Mouse (Mus musculus) left cerebral cortex, postnatal 14 days (tissue): Measurements from ENCODE around the gene Nes. TPM values are rescaled to one million over a fixed set of nuclear protein-coding genes. Genes with fewer than 3 reads are reported as not detected.

ENCODE experiments used
- DNase-seq, 2 experiments: peaks; one replicate each; pipeline ENCODE4 v3.0.0; 2021 to 2022; ENCODE audit warnings: low spot score in 2 of 2, mixed read lengths in 1 of 2
- intact Hi-C: fragments of 180-260 bp; cut with DNase I; formaldehyde crosslinking; loops from one replicate; pipeline ENCODE4 v1.15.1; 2025
- total RNA-seq, 2 experiments: library from RNA; stranded (reverse); gene quantifications; 2 replicates each; pipeline ENCODE4 v1.2.3; 2021

Nes gene
- total RNA-seq, 2 experiments from 2014 or later = 10.1 to 10.4 TPM

DNA sequence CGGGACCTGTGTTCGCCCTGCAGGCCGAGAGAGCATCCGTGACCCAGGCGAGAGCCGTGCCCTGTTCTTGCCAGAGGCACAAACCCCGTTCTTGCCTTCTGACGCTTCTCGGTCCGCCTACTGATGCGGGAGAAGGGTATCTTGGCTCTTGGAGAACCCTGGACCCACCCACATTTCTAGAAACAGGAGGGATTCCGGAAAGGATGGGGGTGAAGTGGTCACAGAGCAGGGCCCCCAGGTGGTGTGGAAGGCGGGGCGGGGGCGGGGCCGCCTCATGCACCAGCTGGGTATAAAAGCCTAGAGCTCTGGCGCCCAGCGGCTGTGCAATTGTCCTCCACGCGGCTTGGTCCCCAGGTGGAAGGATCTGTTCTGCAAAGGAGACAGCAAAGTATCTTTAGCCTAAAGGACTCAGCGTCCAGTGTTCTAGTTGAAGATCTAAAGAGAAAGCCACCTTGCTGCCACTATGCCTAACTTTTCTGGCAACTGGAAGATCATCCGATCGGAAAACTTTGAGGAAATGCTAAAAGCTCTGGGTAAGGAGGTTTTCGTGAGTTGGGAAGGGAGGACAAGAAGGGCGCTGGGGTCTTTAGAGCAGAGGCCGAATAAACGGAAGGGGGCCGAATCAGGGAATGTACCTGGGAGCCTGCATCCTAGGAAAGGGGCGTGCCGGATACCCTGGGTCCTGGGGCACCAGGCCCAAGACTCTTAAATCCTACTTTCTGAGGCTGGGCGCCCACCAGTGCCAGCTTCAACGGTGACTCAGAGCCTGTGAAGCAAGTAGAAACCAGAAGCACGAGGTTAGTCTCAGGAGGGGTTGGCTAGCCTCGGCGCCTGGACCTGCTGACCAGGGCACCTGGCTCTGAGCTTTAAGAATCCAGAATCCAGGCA is 22.3 kb upstream of the Nes start, which contains the start of gene Crabp2:
Gene Crabp2 (plus strand): TSS at position 289 of the 888 bp plus-strand sequence.
- intact Hi-C loops = no loop called here
- DNase-seq = no peak

DNA sequence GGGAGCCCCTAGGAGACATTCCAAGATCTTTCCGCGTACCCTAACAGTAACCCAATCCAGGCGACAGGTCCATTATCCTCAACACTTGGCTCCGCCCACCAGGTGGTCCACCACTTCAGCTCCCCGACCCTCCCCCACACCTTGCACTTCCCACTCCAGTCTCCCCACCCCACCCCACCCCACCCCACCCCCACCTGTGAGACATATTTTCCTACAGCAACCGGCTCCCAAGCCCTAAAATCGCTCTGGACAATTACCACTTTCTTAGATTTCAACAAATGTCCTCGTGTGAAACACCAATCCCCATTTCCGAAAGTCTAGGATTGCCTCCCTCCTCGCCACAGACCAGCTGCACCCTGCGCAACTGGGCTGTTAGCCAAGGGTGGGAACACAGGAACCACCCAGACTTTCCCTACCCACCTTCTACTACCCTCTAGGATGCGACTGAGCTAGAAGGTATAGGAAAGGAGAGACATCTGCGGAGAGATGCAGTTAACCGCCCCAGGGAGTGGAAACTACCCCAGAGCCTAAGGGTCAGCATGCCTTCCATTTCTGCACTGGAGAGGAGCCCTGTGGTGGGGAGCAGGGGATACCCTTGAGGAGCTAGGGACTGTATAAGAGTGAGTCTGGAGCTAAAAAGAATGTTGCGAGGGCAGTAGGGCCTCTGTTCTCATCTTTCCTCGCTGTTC is 21.5 kb upstream of the Nes start:
- no peak for DNase-seq
- intact Hi-C loops = no loop called here

DNA sequence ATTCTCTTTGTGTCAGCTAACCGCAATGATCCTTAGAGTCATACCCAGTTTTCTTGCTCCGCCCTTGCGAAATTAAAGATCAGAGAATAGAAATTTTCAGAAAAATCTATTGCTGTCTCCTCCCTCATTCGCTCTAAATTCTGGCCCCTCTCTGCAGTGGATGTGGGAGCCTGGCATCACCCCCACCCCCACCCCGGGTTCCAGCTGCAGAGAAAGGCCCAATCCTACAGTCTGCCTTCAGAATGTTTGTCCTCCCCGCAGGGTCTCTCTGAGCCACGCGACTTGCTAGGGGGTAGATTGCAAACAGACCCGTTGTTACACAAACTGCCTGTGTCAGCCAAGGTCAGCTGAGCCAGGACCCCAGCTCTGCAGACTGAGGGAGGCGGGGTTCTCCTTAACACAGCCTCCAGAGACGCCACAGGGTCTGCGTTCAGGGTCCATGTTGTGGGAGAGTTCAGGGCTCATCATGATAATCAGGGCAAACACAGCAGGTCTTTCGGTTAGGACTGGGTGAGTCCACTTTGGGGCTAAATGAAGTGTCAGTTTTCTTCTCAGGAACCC is 20.8 kb upstream of the Nes start:
- intact Hi-C loops = no loop called here
- DNase-seq = no peak

DNA sequence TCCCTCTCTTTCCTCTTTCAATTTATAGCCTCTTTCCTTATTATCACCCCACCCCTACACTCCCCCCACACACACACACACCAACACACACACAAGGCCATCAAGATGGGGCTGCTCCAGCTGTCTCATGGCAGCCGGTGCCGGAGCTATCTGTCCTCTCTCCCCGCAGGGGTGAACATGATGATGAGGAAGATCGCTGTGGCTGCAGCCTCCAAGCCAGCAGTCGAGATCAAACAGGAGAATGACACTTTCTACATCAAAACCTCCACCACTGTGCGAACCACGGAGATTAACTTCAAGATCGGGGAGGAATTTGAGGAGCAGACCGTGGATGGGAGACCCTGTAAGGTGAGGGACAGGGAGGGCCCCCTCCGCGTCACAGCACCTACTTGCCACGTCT is 18.9 kb upstream of the Nes start:
- no peak for DNase-seq
- intact Hi-C loops = no loop called here

DNA sequence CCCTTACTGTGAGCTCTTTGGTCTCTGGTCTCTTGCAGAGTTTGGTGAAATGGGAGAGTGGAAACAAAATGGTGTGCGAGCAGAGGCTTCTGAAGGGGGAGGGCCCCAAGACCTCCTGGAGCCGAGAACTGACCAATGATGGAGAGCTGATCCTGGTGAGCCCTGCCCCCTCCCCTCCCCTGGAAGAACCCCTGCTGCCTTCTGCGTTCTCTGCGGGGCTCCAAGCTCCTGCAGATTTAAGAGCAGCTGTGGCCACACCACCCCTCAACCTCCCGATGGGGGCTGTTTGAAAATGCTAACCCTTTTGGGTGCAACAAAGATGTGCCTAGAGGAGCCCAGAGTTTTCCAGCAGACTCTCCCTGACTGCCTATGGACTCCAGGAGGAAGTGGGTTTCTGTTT is 18.4 kb upstream of the Nes start:
- no peak for DNase-seq
- intact Hi-C loops = no loop called here

DNA sequence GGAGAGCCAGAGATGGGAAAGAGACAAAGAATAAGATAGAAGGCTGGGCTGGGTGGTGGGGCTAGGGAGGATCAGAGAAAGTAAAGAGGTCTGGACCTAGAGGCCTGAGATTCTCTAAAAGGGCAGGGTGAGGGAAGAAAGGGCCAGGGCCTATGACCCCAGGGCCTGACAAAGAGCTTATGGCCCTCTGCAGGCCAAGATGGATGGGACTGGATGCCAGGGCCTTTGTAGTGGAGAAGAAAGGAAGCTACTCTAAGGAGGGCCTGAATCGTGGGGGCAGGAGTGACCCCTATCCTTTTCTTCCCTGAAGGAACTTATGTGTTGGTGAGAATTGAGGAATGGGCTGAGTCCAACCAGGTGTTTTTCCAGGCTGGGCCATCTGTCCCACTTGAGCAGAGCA is 12.8 kb upstream of the Nes start:
- intact Hi-C loops = no loop called here

DNA sequence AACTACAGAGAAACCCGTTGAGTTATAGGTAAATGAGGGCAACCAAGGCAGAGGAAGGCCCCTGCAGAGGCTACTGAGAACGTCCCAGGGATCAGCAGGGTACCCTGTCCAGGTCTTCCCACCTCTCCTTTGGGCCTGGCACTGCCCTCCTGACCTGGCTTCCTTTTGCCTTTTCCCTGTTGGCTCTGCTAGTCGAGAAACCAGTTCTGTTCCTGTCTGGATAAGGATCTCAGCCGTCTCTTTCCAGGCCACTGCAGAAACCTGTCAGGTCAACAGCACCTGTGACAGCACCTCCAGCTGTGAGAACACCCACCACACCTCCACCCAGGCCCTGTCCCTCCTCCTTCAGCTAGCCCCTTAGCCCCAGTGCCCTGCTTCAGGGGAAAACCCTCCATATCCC is 12.4 kb upstream of the Nes start:
- intact Hi-C loops = no loop called here
- DNase-seq = no peak

More for the DNA sequence above, 12.8 kb upstream of the Nes start:
- DNase-seq = no peak

DNA sequence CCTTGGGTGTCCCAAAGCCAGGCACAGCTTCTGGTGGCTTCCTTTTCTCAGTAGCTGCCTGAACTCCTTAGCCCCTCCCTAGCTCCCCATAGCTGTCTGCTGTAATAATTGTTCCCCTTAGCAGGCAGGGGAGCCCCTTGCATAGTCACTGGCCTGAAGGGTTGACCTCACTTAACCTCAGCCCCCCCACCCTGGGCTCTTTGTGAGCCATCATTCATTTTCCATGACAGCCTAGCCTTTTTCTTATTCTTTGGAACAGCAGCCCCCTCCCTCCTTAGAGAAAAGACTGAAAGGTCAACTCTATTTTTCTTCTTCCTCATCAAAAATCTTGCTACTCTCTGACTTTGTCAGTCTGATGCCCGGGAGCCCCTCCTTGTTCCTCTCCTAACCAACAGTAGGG is 11.9 kb upstream of the Nes start:
- no peak for DNase-seq

DNA sequence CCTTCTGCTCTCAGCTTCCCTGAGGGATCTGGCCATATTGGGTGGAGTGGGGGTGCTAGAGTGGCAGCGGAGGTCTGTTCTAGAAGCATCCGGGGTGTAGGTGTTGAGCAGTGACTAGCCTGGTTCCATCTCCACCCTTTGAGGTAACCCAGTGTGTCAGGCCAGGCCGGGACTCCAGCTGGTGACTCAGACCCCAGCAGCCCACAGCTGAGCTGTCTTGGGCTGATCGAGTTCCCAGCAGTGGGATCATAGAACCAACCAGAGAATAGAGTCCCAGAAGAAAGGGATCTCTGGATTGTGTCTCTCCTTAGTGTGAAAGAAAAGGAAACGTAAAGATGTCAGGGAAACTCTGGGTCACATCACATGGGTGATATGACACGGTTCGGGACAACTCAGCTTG is 11.5 kb upstream of the Nes start:
- intact Hi-C loops = no loop called here
- DNase-seq = no peak

More for the DNA sequence above, 11.9 kb upstream of the Nes start:
- intact Hi-C loops = no loop called here

DNA sequence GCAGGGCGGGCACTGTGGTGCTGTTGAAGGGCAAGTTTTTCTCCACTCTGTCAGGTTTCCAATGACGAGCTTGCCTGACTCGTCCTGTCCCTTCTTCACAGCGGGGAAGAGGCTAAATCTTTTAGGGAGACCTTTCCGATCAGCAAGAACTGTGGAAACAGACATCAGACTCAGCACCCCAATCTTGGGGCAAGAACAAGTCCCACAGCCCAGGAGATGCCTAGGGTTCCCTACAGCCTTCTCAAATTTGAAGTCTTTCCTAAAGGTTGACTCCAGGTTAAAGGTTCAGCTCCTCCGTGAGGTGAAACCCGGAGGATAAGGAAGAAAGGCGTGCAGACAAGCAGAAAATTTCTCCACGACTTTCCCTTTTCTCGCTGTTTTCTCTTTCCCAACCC is 10.7 kb upstream of the Nes start:
- DNase-seq = no peak
- intact Hi-C loops = loop anchor here (2.0 kb wide), 1 partner anchor 25 kb away; no protein-coding TSS in a partner anchor

DNA sequence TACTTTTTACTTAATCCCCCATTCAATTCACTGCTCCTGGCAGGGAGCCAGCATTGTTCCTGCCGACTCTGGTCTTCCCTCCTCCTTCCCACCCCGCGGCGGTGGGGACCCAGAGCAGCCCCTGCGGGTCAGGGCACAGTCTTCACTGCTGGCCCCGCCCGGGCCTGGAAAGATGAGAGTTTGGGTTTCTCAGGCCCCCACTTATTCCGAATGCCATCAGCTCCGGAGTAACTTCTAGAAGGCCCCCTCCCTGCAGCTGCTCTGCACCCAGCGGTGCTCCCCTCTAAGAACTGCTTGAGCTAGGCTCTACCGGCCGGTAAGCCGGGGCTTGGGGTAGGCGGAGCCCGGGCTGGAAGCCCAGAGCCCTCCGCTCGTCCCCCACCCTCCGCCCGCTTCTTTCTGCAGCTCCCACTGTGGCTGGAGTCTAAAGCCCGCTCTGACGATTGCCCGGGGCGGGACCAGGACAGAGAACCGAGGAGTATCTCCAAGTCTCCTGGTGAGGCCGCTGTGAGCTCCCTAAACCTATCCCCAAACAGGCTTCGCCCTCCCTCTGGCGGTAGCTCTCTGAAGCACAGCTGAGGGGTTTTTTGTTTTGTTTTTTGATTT is 10.2 kb upstream of the Nes start:
- intact Hi-C loops = loop anchor here (2.0 kb wide), 1 partner anchor 26 kb away; no protein-coding TSS in a partner anchor
- DNase-seq = peak; percentile 82 to 88

DNA sequence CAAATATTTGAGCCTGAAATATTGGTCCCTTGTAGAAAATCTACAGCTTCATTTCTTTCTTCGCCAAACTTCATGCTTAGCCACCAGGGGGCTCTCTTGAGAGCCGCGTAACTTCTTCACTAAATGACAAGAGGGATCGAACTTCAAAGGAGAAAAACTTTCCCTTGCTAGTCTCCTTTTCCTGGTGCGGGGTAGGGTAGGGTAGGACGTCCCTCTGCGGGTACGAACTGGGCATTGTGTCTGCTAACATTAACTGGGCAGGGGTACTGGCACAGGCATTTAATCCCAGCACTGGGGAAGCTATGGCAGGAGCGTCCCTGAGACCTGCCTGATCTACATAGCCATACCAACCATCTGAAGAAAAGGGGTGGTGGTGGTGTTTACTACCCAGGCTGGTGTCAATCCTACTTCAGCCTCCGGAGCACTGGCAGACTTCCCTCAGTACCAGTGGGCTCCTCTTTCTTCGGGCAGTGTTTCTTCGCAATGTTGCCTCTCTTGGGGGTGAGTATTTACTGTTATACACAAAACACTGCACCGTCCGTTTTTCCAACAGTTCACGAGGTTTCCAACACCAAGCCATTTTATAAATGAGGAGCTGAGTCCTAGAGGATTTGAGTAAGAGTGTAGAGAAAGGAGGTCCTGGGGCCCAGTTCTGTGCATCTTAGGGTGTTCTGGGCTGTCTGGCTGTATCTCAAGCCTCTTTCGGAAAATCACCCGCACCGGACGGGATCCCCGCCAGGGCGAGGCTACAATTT is 517 bp upstream of the Nes start:
- peak in 1 of 2 experiments; percentile 73 for DNase-seq
- intact Hi-C loops = loop anchor here (2.0 to 5.0 kb wide), 2 partner anchors 16 to 102 kb away; no protein-coding TSS in a partner anchor

DNA sequence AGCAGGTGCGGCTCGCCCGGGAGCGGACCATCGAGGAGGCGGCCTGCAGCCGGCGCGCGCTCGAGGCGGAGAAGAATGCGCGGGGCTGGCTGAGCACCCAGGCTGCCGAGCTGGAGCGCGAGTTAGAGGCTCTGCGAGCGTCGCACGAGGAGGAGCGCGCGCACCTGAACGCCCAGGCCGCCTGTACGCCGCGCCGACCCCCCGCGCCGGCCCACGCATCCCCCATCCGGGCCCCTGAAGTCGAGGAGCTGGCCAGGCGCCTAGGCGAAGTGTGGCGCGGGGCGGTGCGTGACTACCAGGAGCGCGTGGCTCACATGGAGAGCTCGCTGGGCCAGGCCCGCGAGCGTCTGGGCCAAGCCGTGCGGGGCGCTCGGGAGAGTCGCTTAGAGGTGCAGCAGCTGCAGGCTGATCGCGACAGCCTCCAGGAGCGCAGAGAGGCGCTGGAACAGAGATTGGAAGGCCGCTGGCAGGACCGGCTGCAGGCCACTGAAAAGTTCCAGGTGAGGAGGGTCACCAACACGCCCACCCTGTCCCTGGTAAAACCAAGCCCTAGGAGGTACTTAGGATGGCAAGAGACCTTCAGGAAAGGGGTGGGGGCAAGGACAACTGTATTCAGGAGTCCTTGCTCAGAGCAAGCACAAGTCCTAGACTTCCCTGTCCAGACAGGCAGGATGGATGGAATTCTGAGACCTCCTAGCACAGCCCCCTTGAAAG is 768 bp downstream of the Nes start:
- DNase-seq = no peak
- intact Hi-C loops = loop anchor here (2.0 to 5.0 kb wide), 2 partner anchors 15 to 101 kb away; no protein-coding TSS in a partner anchor

DNA sequence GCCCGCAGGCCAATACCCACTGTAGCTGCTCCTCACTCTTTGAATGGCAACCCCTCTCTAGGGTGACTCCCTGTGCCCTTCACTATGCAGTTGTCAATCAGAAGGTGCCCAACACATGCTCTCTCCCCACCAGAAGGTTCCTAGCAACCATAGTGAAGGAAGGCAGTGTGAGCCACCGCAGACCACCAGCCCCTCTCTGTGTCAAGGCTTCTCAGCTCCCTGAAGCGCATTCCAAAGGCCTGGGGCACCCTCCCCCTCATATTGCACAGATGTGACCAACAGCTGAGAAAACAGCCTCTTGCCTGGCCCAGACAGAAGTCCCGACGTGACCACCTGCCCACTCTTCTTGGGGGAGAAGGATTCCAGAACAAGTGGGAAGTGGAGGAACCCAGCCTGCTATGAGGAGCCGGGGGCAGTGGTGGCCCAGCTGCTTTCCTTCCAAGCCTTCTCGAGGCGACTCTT is 1.4 kb downstream of the Nes start:
- DNase-seq = no peak
- intact Hi-C loops = loop anchor here (5.0 kb wide), 1 partner anchor 100 kb away; no protein-coding TSS in a partner anchor

DNA sequence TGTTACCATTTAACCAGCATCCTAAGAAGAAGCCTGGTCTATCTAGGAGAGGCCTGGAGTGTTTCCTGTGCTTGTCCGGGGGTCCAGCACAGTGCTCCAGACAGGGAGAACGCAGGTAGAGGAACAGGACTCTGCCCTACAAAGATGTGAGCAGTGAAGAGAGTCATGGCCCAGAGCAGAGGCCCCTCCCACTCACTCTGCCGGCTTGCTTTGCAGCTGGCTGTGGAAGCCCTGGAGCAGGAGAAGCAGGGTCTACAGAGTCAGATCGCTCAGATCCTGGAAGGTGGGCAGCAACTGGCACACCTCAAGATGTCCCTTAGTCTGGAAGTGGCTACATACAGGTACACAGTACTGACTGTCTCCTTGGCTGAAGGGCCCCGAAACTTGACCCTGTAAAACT is 1.9 kb downstream of the Nes start:
- intact Hi-C loops = loop anchor here (5.0 kb wide), 1 partner anchor 100 kb away; no protein-coding TSS in a partner anchor
- no peak for DNase-seq

DNA sequence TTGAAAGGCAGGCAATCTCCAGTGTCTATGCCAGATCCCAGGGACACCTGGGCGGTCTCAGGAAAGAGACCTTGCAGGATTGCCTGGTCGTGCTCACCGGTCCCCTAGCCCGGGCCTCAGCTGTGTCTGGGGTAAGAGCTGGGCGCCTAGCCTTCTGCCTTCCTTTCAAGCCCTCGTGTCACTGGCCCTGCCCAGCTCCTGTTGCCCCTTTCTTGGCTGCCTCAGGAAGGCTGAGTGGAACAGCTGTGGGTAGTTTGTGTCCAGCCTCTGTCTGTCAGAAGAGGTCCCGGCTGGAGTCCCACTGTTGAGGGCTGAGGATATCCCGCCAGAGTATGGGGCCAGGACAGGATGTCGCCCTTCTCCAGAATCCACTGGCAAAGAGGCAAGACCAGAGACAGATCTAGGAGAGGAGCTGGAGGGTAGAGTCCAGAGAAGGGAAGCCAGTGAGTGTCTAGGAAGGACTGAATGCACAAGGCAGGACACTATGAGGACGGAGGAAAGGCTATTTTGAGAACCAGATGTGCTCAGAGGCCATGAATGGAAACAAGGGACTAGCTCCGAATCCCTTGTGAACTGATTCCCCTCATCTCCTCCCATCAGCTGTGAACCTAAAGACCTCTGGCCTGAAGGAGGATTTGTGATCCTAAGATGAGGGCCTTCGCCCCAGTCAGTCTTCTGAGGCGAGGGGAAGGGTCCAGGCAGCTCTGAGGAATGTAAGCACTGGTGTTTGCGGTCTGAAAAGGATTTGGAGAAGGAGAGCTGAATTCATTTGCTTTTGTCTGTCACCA is 2.9 kb downstream of the Nes start:
- intact Hi-C loops = loop anchor here (5.0 kb wide), 1 partner anchor 99 kb away; no protein-coding TSS in a partner anchor
- no peak for DNase-seq

DNA sequence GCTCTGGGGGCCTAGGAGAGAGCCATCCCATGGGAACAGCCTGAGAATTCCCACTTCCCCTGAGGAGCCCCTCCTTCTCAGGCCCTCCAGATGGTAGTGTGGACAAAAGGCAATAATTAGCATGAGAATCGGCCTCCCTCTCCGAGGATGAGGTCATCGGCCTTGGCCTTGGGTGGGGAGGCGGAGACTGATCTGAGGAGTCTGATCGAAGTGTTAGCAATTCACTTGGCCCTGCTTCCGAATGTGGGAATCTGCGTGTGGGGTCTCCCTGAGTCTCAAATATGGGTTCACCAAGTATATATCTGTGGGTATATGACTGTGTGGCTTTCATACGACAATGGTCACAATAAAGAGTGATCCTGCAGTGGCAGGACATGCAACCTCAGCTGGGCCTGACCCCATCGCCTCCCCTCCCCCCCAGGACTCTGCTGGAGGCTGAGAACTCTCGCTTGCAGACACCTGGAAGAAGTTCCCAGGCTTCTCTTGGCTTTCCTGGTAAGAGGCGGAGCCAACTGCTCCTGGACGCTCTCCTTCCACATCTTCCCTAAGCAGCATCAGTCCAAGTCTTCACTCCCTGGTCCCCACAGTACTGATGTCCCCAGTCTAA is 3.6 kb downstream of the Nes start:
- intact Hi-C loops = loop anchor here (5.0 kb wide), 1 partner anchor 98 kb away; no protein-coding TSS in a partner anchor
- DNase-seq = no peak
